Mouse (Mus musculus) forebrain, embryonic 16.5 days (tissue): ENCODE results near the gene Hist1h2ag. TPM values are rescaled to one million over a fixed set of nuclear protein-coding genes. Genes with fewer than 3 reads are reported as not detected.

Experiments used
- ATAC-seq: fragments of 200-750 bp; cut with Nextera tagmentation; 2 replicates; pipeline ENCODE4 v1.8.0; 2017; ENCODE audit warnings: mild to moderate bottlenecking, moderate library complexity
- H3K27ac ChIP-seq: fragments of 300-500 bp; sonication (generic); 2 replicates; pipeline ENCODE4 v1.5.1; 2014; ENCODE audit warnings: low read length, control low read depth
- H3K27me3 ChIP-seq: fragments of 300-500 bp; sonication (generic); replicated peaks from 2 replicates; pipeline ENCODE4 v1.6.1; 2014; ENCODE audit warnings: low read length; ENCODE audit not compliant: control insufficient read depth, insufficient read depth
- H3K36me3 ChIP-seq: fragments of 300-500 bp; sonication (generic); 2 replicates; pipeline ENCODE4 v1.6.1; 2014; ENCODE audit not compliant: control insufficient read depth, insufficient read depth
- H3K4me1 ChIP-seq: fragments of 300-500 bp; sonication (generic); replicated peaks from 2 replicates; pipeline ENCODE4 v1.6.1; 2014; ENCODE audit warnings: low read length; ENCODE audit not compliant: control insufficient read depth, insufficient read depth
- H3K4me2 ChIP-seq: fragments of 300-500 bp; sonication (generic); 2 replicates; pipeline ENCODE4 v1.6.1; 2014; ENCODE audit warnings: mild to moderate bottlenecking, low read length, control low read depth
- H3K4me3 ChIP-seq: fragments of 300-500 bp; sonication (generic); replicated peaks from 2 replicates; pipeline ENCODE4 v1.5.1; 2014; ENCODE audit warnings: mild to moderate bottlenecking, low read length, control low read depth
- H3K9ac ChIP-seq: fragments of 300-500 bp; sonication (generic); replicated peaks from 2 replicates; pipeline ENCODE4 v1.6.1; 2014; ENCODE audit warnings: low read depth, low read length, control low read depth
- H3K9me3 ChIP-seq: fragments of 300-500 bp; sonication (generic); 2 replicates; pipeline ENCODE4 v1.6.1; 2016; ENCODE audit warnings: low read length; ENCODE audit not compliant: control insufficient read depth
- WGBS: fragments of 180-500 bp; shearing (Covaris S2); extraction: QIAGEN DNeasy Blood & Tissue Kit; methylation state at CpG from one replicate; pipeline ENCODE4 v1.1.7; 2014; 5-methylcytosine and 5-hydroxymethylcytosine counted together
- microRNA-seq: library from miRNA; unstranded; fragments of <30 nt; microRNA quantifications from one replicate; pipeline ENCODE4, GENCODE M21; 2017
- polyA plus RNA-seq: library from polyadenylated mRNA; unstranded; fragments of >200 nt; fragmentation: Nextera tagmentation; extraction: Ambion mirVana; gene quantifications from 2 replicates; pipeline ENCODE4 v1.2.1, GENCODE M21; 2015

Hist1h2ag gene
- polyA plus RNA-seq, 1 experiment from 2014 or later: 8.5 TPM

GRCm38 (mm10) chr13:21993957-21994738 lies 48.6 kb downstream of the Hist1h2ag start:
- ATAC-seq: no peak
- Histone ChIP-seq H3K27ac (no peak overlapping the region), H3K27me3 (peaks cover 43% of the 10 kb centered on the region), H3K9ac (no peak overlapping the region), H3K4me3 (no peak overlapping the region), H3K4me1 (peaks cover 12% of the 10 kb centered on the region), H3K4me2 (no peak overlapping the region; the same call in 1 of the 2 replicates), H3K9me3 (no peaks in the 10 kb centered on the region; the same call in 1 of the 2 replicates), H3K36me3 (no peaks in the 10 kb centered on the region)
- WGBS: 2% methylated on average over 22 of the region's 22 CpGs

- 85% methylated on average over 5 of the region's 5 CpGs for WGBS
- Histone ChIP-seq H3K9me3 (no peaks in the 10 kb centered on the region; the same call in 1 of the 2 replicates), H3K4me2 (no peak overlapping the region), H3K27ac (no peak overlapping the region), H3K4me1 (peaks cover 12% of the 10 kb centered on the region), H3K36me3 (no peaks in the 10 kb centered on the region), H3K27me3 (peaks cover 27% of the 10 kb centered on the region), H3K4me3 (no peak overlapping the region), H3K9ac (no peak overlapping the region)
- ATAC-seq: no peak
These were observed 50.2 kb downstream of the Hist1h2ag start for GRCm38 (mm10) chr13:21992550-21992949.

Small RNA genes lying within 50 kb of the gene (microRNA-seq; reads per million reads assigned to microRNA genes)
- gene Gm26300 (not detected), gene Gm44390 (not detected), gene Gm44486 (not detected)

Other genes starting within 250 kb of the Hist1h2ag start
- gene Hist1h2bq, start 232.7 kb downstream of the Hist1h2ag start, polyA plus RNA-seq: 7.9 and 8.0 TPM in 2 replicates
- gene Hist1h2ao, start 232.5 kb downstream of the Hist1h2ag start, polyA plus RNA-seq: not detected in 2 replicates
- not detected in 2 replicates for gene Hist1h4m, start 231.2 kb downstream of the Hist1h2ag start, polyA plus RNA-seq
- gene Hist1h4n, start 210.7 kb downstream of the Hist1h2ag start, polyA plus RNA-seq: 5.9 and 6.4 TPM in 2 replicates
- gene Hist1h2ap, start 209.4 kb downstream of the Hist1h2ag start, polyA plus RNA-seq: 1,189 and 1,296 TPM in 2 replicates
- 7.8 and 8.3 TPM in 2 replicates for gene Hist1h2br, start 209.2 kb downstream of the Hist1h2ag start, polyA plus RNA-seq
- 24.8 and 25.7 TPM in 2 replicates for gene Zfp184, start 97.8 kb downstream of the Hist1h2ag start, polyA plus RNA-seq
- not detected in 2 replicates for gene Pom121l2, start 61.8 kb downstream of the Hist1h2ag start, polyA plus RNA-seq
- gene Prss16, start 33.2 kb downstream of the Hist1h2ag start, polyA plus RNA-seq: 0.19 TPM in 1 of 2 replicates, not detected in the other
- gene Hist1h2ah, start 7.4 kb downstream of the Hist1h2ag start, polyA plus RNA-seq: not detected in 2 replicates
- gene Hist1h2bk, start 7.1 kb downstream of the Hist1h2ag start, polyA plus RNA-seq: 3.3 TPM in 1 of 2 replicates, not detected in the other
- 14.0 and 14.5 TPM in 2 replicates for gene Hist1h4i, start 1.6 kb downstream of the Hist1h2ag start, polyA plus RNA-seq
- 2.1 and 3.1 TPM in 2 replicates for gene Hist1h2bj, start 270 bp upstream of the Hist1h2ag start, polyA plus RNA-seq
- gene Vmn1r188, start 41.5 kb upstream of the Hist1h2ag start, polyA plus RNA-seq: 0.04 TPM in 1 of 2 replicates, not detected in the other
- gene Vmn1r189, start 62.9 kb upstream of the Hist1h2ag start, polyA plus RNA-seq: not detected in 2 replicates
- gene Vmn1r191, start 141.0 kb upstream of the Hist1h2ag start, polyA plus RNA-seq: not detected in 2 replicates
- not detected in 2 replicates for gene Vmn1r192, start 148.2 kb upstream of the Hist1h2ag start, polyA plus RNA-seq
- gene Vmn1r193, start 180.2 kb upstream of the Hist1h2ag start, polyA plus RNA-seq: not detected in 2 replicates
- not detected in 2 replicates for gene Vmn1r194, start 201.3 kb upstream of the Hist1h2ag start, polyA plus RNA-seq
- not detected in 2 replicates for gene Vmn1r195, start 227.6 kb upstream of the Hist1h2ag start, polyA plus RNA-seq
- gene Vmn1r196, start 247.0 kb upstream of the Hist1h2ag start, polyA plus RNA-seq: not detected in 2 replicates